Mouse (Mus musculus) forebrain, embryonic 16.5 days (tissue): ENCODE data around the gene Serpinb9b. TPM values are rescaled to one million over a fixed set of nuclear protein-coding genes. Genes with fewer than 3 reads are reported as not detected.
"Not testable (repeated sequence)": the region's sequence is repeated elsewhere in the genome, so short reads cannot be mapped to it uniquely, and the experiment has no call there.

Experiments
- ATAC-seq: fragments of 200-750 bp; cut with Nextera tagmentation; 2 replicates; pipeline ENCODE4 v1.8.0; 2017; ENCODE audit warnings: mild to moderate bottlenecking, moderate library complexity
- H3K27ac ChIP-seq: fragments of 300-500 bp; sonication (generic); 2 replicates; pipeline ENCODE4 v1.5.1; 2014; ENCODE audit warnings: low read length, control low read depth
- H3K27me3 ChIP-seq: fragments of 300-500 bp; sonication (generic); replicated peaks from 2 replicates; pipeline ENCODE4 v1.6.1; 2014; ENCODE audit warnings: low read length; ENCODE audit not compliant: control insufficient read depth, insufficient read depth
- H3K36me3 ChIP-seq: fragments of 300-500 bp; sonication (generic); 2 replicates; pipeline ENCODE4 v1.6.1; 2014; ENCODE audit not compliant: control insufficient read depth, insufficient read depth
- H3K4me1 ChIP-seq: fragments of 300-500 bp; sonication (generic); replicated peaks from 2 replicates; pipeline ENCODE4 v1.6.1; 2014; ENCODE audit warnings: low read length; ENCODE audit not compliant: control insufficient read depth, insufficient read depth
- H3K4me2 ChIP-seq: fragments of 300-500 bp; sonication (generic); 2 replicates; pipeline ENCODE4 v1.6.1; 2014; ENCODE audit warnings: mild to moderate bottlenecking, low read length, control low read depth
- H3K4me3 ChIP-seq: fragments of 300-500 bp; sonication (generic); replicated peaks from 2 replicates; pipeline ENCODE4 v1.5.1; 2014; ENCODE audit warnings: mild to moderate bottlenecking, low read length, control low read depth
- H3K9ac ChIP-seq: fragments of 300-500 bp; sonication (generic); replicated peaks from 2 replicates; pipeline ENCODE4 v1.6.1; 2014; ENCODE audit warnings: low read depth, low read length, control low read depth
- H3K9me3 ChIP-seq: fragments of 300-500 bp; sonication (generic); 2 replicates; pipeline ENCODE4 v1.6.1; 2016; ENCODE audit warnings: low read length; ENCODE audit not compliant: control insufficient read depth
- WGBS: fragments of 180-500 bp; shearing (Covaris S2); extraction: QIAGEN DNeasy Blood & Tissue Kit; methylation state at CpG from one replicate; pipeline ENCODE4 v1.1.7; 2014; 5-methylcytosine and 5-hydroxymethylcytosine counted together
- polyA plus RNA-seq: library from polyadenylated mRNA; unstranded; fragments of >200 nt; fragmentation: Nextera tagmentation; extraction: Ambion mirVana; gene quantifications from 2 replicates; pipeline ENCODE4 v1.2.1, GENCODE M21; 2015

Gene Serpinb9b
- polyA plus RNA-seq, 1 experiment from 2014 or later = 0.14 TPM

DNA sequence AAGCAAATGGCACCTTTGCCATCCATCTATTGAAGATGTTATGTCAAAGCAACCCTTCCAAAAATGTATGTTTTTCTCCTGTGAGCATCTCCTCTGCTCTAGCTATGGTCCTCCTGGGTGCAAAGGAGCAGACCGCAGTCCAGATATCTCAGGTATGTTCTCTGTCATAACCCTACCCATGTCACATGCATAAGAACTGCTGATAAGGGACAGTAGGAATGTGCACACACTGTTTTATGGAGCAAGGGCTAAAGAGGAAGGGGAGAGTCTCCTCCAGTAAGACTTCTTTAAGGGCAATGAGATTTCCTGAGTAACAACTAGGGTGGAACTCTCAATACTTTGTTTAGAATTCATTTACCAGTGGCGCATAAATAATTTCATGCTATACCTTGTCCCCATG lies 2.3 kb downstream of the Serpinb9b start:
- H3K27me3 ChIP-seq, H3K4me3 ChIP-seq, H3K4me2 ChIP-seq, H3K27ac ChIP-seq, H3K36me3 ChIP-seq, H3K4me1 ChIP-seq, H3K9ac ChIP-seq, H3K9me3 ChIP-seq, ATAC-seq: not testable (repeated sequence)
- WGBS = 96% methylated on average over 2 of the region's 2 CpGs

DNA sequence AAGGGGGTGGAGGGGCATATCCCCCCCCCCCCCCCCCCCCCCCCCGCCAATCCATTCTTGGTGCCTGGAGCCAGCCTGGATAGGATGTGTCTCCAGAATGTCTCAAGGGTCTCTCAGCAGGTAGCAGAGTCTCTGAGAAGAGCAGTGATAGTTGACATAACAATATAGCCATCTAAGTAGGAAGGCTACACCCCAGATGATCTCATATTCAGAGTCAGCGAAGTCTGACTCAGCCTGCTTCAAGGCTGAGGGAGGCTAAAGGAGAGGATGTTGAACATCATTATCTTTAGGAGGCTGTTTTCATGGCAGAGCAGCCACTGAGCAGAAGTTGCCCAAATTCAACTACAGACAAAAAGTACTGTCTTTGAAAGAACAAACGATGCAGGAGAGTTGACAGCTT lies 3.1 kb downstream of the Serpinb9b start:
- Histone ChIP-seq H3K4me1 (no peaks in the 10 kb centered on the region), H3K27me3 (no peaks in the 10 kb centered on the region), H3K27ac (no peak overlapping the region), H3K4me3 (no peak overlapping the region), H3K9me3 (no peaks in the 10 kb centered on the region), H3K36me3 (no peaks in the 10 kb centered on the region), H3K4me2 (no peak overlapping the region), H3K9ac (no peak overlapping the region)
- ATAC-seq = no peak
- 83% methylated on average over 2 of the region's 3 CpGs for WGBS

- no peaks in the 10 kb centered on the region for H3K27me3 ChIP-seq
- H3K36me3 ChIP-seq = no peaks in the 10 kb centered on the region
- H3K9me3 ChIP-seq = no peaks in the 10 kb centered on the region
- H3K4me1 ChIP-seq = no peaks in the 10 kb centered on the region
- 67% methylated on average over 1 of the region's 1 CpGs for WGBS
- H3K9ac ChIP-seq = no peak overlapping the region
- no peak overlapping the region for H3K4me2 ChIP-seq
- H3K4me3 ChIP-seq = no peak overlapping the region
- no peak overlapping the region for H3K27ac ChIP-seq
- ATAC-seq = no peak
These were observed 8.3 kb downstream of the Serpinb9b start for GRCm38 (mm10) chr13:33035506-33035905.

GRCm38 (mm10) chr13:33043542-33043941 lies 16.3 kb downstream of the Serpinb9b start:
- no peak overlapping the region for H3K4me2 ChIP-seq
- no peak overlapping the region for H3K4me3 ChIP-seq
- no peaks in the 10 kb centered on the region for H3K9me3 ChIP-seq
- no peaks in the 10 kb centered on the region for H3K36me3 ChIP-seq
- no peaks in the 10 kb centered on the region for H3K27me3 ChIP-seq
- H3K4me1 ChIP-seq = no peaks in the 10 kb centered on the region
- H3K9ac ChIP-seq = no peak overlapping the region
- no peak for ATAC-seq
- H3K27ac ChIP-seq = no peak overlapping the region
- 88% methylated on average over 3 of the region's 3 CpGs for WGBS

- no peak for ATAC-seq
- Histone ChIP-seq H3K36me3 (no peaks in the 10 kb centered on the region), H3K4me3 (no peak overlapping the region), H3K9ac (no peak overlapping the region), H3K4me1 (no peaks in the 10 kb centered on the region), H3K27me3 (no peaks in the 10 kb centered on the region), H3K4me2 (no peak overlapping the region), H3K9me3 (no peaks in the 10 kb centered on the region), H3K27ac (no peak overlapping the region)
- 95% methylated on average over 2 of the region's 2 CpGs for WGBS
These were observed 20.0 kb downstream of the Serpinb9b start for GRCm38 (mm10) chr13:33047234-33047633.

GRCm38 (mm10) chr13:33048187-33048586 lies 21.0 kb downstream of the Serpinb9b start:
- H3K4me3 ChIP-seq = no peak overlapping the region
- H3K9me3 ChIP-seq = no peaks in the 10 kb centered on the region
- no peaks in the 10 kb centered on the region for H3K36me3 ChIP-seq
- no peaks in the 10 kb centered on the region for H3K4me1 ChIP-seq
- no peak for ATAC-seq
- WGBS = 83% methylated on average over 4 of the region's 4 CpGs
- H3K9ac ChIP-seq = no peak overlapping the region
- H3K27ac ChIP-seq = no peak overlapping the region
- H3K4me2 ChIP-seq = no peak overlapping the region
- no peaks in the 10 kb centered on the region for H3K27me3 ChIP-seq

GRCm38 (mm10) chr13:33051697-33052096 lies 24.5 kb downstream of the Serpinb9b start:
- H3K9me3 ChIP-seq = no peaks in the 10 kb centered on the region
- H3K36me3 ChIP-seq = no peaks in the 10 kb centered on the region
- H3K4me1 ChIP-seq = no peaks in the 10 kb centered on the region
- H3K4me3 ChIP-seq = no peak overlapping the region
- 75% methylated on average over 3 of the region's 3 CpGs for WGBS
- H3K27me3 ChIP-seq = no peaks in the 10 kb centered on the region
- H3K27ac ChIP-seq = no peak overlapping the region
- ATAC-seq = no peak
- no peak overlapping the region for H3K4me2 ChIP-seq
- no peak overlapping the region for H3K9ac ChIP-seq

DNA sequence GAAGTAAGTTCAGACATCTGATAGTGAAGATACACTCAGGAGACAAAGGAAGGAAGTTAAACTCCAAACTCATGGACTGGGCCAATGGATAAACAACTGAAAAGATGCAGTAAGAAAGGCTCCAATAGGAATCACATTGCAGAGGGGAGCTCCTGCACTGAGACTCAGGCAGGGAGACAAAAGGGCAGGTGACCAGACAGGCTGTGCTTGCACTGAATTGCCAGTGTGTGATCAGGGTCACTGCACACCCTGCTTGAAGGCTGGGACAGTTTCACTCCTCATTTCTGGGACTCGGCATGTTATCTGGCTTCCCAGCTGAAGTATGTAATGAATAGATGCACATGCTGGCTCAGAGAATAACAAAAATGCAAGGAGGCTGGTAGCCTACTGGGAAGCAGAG lies 35.8 kb downstream of the Serpinb9b start:
- WGBS = 67% methylated on average over 1 of the region's 1 CpGs
- Histone ChIP-seq H3K36me3 (no peaks in the 10 kb centered on the region), H3K27me3 (no peaks in the 10 kb centered on the region), H3K4me1 (no peaks in the 10 kb centered on the region), H3K4me2 (no peak overlapping the region), H3K9ac (no peak overlapping the region), H3K9me3 (no peaks in the 10 kb centered on the region), H3K4me3 (no peak overlapping the region), H3K27ac (no peak overlapping the region)
- ATAC-seq = no peak

DNA sequence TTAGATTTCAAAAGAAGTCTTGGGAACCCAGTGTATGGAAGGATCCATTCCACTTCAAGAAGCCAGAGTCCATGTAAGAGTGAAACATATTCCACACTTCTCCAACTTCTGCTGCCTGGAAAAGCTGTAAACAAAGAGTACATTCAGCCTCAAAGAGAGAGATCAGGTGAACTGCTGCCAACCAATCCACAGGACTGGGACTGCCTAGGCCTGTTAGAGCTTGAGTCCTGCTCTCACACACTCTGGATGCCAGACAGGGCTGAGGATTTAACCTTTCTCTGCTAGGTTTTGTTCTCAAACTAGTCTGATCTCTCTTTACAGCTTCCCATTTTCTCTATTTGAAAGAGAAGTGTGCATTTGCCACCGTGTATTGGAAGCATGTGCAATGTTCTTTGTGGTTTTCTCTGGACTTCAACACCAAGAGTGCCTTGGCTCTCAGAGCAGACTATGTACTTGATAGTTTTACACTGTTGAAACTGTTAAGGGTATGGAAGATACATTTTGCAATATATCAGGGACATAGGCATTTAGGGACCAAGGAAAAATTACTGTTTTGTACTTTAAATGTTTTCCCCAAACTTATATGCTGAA lies 40.3 kb downstream of the Serpinb9b start:
- WGBS = 66% methylated on average over 1 of the region's 1 CpGs
- H3K4me1 ChIP-seq = no peaks in the 10 kb centered on the region
- H3K36me3 ChIP-seq = no peaks in the 10 kb centered on the region
- no peaks in the 10 kb centered on the region for H3K27me3 ChIP-seq
- no peak overlapping the region for H3K4me3 ChIP-seq
- no peaks in the 10 kb centered on the region for H3K9me3 ChIP-seq
- ATAC-seq = no peak
- no peak overlapping the region for H3K9ac ChIP-seq
- no peak overlapping the region for H3K27ac ChIP-seq
- H3K4me2 ChIP-seq = no peak overlapping the region

- no peaks in the 10 kb centered on the region for H3K4me1 ChIP-seq
- no peak overlapping the region for H3K9ac ChIP-seq
- H3K9me3 ChIP-seq = no peaks in the 10 kb centered on the region
- WGBS = 89% methylated on average over 3 of the region's 3 CpGs
- no peak overlapping the region for H3K4me2 ChIP-seq
- no peaks in the 10 kb centered on the region for H3K27me3 ChIP-seq
- H3K27ac ChIP-seq = no peak overlapping the region
- no peak overlapping the region for H3K4me3 ChIP-seq
- H3K36me3 ChIP-seq = no peaks in the 10 kb centered on the region
- no peak for ATAC-seq
These were observed 40.9 kb downstream of the Serpinb9b start for GRCm38 (mm10) chr13:33068164-33068563.
